Mouse (Mus musculus) spleen, embryonic (tissue): ENCODE measurements at regions not wholly inside any gene's neighbourhood (a gene's known extent, or its start where the extent isn't known, plus 50 kb on each side); places are given as distances from the start of the nearest gene placed in this dataset.

Experiments used
- CTCF ChIA-PET: fragments of 350-600 bp; sonication (Branson Sonifier 250); formaldehyde crosslinking; loops from one replicate; lab custom pipeline; 2022; lab: Charles Lee

DNA sequence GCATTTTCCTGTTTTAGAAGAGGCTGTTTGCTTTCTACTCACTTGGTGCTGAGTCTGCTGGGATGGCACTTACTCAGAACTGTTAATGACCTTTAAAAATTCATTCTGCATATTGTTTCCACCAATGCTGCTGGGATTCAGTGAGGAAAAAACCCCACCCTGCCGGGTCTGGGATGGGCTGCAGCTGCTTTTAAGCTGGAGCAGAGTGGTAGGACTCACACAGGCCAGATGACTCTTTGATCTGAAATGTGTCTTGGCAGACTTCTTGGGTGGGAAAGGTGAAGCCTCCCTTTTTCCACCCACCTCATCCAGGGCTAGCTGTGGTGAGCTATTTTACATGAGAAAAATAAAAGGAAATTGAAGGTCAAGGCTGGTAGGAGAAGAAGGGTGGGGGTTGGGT is 56.4 kb upstream of the Ddhd1 start:
- CTCF ChIA-PET = no interaction called here

DNA sequence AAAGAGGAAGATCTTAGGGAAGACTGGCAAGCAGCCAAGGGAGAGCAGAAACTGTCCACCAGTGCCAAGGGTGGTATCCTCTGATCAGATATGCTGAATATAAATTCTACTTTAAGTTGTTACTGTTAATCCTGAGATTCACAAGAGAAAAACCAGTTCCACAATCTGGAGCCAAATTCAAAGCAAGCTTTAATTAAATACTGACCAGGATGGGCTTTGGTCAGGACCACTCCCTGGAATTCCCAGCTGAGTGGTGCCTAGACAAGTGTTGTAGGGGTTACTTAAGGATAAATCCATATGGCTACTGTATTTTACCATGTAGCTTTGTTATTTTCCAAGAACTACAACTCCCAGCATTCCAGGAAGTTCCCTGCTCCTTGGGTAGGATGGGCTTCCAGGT is 56.8 kb upstream of the Ddhd1 start:
- CTCF ChIA-PET = no interaction called here

DNA sequence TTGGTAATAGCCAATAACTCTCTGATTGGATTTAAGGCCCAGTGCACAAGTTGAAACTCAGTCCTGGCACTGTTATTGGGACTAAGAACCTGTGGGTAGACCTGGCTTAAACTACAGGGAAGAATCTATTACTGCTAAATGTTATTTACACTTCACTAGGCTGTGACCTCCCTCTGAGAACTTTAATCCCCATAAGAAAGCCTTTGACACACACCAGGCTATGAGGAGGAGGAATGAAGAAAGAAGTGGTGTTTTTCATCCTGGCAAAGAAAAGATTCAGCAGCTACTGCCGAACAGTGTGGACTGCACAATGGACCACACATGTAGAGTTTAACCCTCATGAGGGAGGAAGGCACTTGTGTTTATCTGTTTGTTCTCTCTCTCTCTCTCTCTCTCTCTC is 58.2 kb upstream of the Ddhd1 start:
- CTCF ChIA-PET = interaction anchor here (0.9 kb wide), 1 partner anchor 22 kb away, joined by 3 read pairs; no protein-coding TSS in a partner anchor

DNA sequence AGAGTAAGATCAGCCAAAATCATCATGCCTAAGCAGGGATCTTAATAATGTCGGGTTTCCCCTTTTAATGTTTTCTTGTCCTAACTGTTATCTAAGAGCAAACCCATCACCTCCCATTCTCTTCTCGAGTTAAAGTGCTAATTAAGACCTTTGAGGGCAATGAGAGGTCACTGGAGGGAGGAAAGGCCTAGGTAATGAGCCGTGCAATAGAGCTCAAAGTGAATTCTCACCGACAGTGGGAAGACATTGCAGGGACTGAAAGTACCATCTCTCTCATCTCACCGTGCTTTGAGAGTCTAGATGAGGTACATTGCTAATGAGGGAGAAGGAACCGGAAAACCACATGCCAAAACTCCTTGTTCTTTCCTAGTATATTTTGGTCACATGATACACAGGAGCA is 64.9 kb upstream of the Ddhd1 start:
- CTCF ChIA-PET = no interaction called here

DNA sequence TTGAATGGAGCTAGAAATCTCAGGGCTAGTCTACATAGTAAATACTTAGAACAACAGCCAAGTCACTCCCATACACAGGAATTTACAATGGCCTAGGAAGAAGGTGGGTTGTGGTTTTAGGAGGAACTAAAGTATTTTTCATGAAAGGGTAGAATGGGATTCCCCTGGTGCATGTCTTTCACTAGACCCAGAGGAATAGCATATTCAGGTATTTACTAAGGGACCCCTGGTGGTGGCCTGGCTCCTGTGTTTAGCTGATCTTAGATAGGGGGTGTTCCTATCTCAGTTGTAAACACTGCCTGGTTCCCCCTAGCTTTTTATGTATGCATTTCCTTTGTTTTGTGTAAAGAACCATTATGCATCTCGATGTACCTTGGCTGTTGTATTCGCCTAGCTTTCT is 66.4 kb upstream of the Ddhd1 start:
- CTCF ChIA-PET = no interaction called here

DNA sequence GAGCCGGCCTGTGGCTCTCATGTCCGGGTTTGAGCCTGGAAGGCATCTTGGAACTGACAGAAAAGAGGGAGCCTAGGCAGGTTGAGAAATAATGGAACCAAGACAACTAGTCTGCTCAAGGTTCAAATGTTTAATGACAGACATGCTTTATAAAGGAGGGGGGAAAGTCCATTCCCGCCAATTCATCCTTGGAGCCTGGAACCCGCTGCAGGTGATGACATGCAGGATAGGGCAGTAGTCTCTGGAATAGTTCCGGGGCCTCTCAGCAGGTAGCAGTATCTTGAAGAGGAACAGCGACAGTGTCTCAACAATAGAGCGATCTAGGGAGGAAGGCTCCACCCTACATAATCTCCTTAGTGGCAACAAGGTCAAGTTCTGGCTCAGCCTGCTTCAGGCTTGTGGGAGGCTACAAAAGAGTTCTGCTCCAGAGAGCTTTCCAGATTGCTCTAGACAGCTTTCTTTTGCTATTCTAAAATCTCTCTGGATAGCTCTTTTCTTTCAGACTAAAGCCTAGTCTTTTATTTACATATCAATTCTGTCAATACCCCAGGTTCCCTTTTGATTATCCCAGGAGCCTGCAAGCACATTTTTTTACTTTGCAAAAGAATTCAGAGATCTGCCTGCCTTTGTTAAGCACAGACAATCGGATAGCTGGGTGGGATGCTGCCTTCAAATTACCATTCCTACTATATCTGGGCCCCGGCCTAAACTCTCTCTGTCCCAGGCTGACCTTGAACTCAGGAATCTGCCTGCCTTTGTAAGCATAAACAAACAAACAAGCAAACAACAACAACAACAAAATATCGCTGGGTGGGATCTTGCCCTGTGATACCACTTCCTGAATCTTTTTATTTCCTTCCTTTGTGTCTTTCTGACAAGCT is 76.8 kb upstream of the Ddhd1 start:
- CTCF ChIA-PET = no interaction called here

DNA sequence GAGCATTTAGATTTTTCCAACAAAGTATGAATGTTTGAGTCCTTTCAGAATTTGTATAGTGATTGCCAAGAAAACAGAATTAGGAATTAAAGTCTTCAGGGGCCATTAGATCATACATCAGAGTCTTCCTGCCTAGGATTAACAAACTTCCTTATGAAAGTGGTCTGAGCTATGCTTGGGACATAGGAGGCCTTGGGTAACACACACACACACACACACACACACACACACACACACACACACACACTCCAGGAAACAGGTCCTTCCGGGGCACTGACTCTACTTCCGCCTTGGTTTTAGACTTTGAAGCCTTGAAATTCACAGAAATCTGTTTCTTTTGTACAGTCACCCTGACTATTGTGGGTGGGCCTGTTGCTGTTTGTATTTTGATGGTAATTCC is 80.0 kb upstream of the Ddhd1 start:
- CTCF ChIA-PET = no interaction called here

DNA sequence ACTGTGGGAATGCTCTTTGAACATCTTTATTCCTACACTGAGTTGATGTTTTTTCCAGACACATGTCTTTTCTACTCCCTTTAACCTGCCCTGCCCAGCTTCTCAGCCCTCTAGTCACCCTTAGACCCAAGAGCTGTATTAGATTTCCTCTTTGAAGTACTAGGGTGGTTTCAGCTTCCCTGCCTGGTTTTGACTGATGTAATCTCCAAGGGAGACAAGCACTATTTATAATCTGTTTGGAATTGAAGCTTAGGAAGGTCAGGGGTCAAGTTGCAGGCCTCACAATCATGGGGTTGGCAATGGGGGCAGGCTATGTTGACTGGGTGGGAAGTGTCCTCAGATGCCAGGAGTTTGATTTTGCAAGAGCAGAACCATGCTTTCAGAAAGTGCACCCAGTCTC is 81.7 kb upstream of the Ddhd1 start:
- CTCF ChIA-PET = no interaction called here

DNA sequence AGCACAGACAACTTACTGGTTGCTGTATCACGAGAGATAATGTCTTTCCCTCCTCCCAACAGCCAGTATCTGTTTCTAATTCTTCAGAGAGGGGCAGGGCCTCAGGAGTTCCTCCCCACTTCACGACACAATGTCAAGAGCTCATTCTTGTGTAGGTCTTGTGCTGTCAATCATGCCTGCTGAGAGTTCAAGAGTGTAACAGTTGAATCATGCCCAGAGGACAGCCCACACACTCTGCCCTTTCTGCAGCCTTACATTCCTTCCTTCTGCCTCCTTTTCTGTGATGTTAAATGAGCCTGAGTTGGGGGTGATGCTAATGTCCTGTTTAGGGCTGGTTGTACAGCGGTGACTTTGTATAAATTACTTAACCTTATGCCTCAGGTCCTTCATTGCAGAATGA is 82.7 kb upstream of the Ddhd1 start:
- CTCF ChIA-PET = no interaction called here

DNA sequence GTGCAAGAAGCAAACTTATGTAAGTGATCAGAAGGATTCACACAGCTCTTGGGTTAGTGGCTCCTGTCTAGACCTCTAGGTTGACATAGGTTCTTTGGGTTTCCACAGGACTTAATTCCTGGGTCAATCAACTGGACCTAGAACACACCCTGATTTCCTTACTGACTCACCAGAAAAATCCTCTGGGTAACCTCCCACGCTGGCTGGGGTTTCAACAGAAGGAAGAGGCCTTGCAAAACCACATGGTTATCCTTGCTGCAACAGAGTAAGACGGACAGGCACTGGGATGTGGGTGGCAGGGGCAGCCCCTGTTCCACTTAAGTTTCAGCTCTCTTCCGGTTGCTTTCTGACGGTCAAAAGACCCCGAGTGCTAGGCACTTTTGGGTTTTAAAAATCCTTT is 88.2 kb upstream of the Ddhd1 start:
- CTCF ChIA-PET = no interaction called here

DNA sequence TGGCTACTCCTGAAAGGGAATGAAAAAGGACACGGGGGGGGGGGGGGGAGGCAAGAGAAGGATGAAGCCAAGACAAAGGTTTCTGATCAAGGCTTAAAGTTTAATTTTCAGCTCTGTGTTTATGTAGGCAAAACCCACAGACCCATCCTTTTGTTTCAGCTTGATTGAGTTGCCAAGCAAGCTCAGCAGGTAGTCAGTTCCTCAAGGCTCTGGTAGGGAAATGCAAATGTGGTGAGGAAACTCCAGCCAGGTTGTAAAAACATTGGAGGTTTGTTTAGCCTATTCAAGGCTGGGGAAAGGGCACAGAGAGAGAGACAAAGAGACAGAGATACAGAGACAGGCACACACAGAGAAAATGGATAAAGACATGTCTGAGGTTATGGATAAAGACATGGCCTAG is 99.4 kb upstream of the Ddhd1 start:
- CTCF ChIA-PET = no interaction called here

DNA sequence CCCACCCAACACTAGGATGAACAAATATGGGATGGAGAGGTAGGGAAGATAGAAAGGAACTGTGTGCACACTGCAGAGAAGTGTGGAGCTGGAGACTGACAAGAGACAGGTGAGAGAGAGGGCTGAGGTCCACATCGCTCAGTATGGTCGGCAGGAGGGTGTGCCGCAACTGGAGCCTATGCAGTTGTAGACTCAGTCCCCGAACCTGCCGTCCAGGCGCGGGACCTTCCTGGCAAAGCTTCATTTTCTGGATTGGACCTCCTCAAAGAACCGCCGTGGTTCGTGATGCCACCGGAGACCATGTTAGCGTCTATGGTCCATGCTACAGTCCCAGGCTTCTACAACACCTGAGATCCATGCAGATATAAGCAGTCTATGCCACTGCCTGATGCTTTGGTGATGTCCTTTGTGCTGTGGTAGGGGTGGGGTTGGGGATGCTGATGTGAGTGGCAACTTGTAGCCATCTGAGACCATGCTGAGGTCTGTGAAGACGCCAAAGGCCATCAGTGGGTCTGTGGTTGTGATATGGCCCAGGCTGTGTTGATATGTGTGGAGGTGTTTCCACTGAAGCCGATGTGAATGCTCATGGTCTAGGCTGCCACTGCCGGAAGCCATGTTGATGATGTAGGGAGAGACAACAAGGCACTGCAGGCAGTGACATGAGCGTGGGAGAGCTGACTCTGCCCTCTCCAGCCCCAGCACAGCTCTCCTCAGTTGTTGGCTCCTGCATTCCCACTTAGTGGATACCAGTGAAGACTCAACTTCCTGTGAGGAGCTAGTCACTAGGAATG is 103.1 kb upstream of the Ddhd1 start:
- CTCF ChIA-PET = no interaction called here

DNA sequence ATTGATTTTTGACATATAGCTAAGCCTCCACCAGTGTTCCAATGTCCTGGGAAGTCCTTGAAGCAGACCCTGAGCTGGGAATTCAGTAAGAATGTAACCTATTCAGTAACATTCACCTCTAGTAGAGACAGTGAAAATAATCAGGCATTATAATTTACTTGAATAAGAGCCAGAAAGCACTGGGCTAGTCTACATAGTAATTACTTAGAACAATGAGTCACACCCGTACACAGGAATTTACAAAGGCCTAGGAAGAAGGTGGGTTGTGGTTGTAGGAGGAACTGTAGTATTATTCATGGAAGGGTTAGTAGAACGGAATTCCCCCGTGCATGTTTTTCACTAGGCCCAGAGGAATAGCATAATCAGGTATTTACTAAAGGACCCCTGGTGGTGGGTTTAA is 106.3 kb upstream of the Ddhd1 start:
- CTCF ChIA-PET = no interaction called here

DNA sequence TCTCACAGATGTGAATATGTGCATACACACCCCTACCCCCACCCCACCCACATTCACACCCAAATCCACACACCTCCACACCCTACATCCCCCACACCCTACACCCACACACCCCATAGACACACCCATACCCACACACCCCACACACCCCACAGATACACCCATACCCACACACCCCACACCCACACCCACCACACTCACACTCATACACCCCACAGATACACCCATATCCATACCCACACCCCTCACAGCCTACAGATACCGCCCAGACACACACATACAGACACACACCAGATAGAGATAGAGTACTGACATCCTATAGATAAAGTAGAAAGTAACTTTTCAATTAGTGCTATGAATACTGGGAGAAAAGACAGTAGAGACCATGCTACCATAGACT is 108.6 kb upstream of the Ddhd1 start:
- CTCF ChIA-PET = no interaction called here

DNA sequence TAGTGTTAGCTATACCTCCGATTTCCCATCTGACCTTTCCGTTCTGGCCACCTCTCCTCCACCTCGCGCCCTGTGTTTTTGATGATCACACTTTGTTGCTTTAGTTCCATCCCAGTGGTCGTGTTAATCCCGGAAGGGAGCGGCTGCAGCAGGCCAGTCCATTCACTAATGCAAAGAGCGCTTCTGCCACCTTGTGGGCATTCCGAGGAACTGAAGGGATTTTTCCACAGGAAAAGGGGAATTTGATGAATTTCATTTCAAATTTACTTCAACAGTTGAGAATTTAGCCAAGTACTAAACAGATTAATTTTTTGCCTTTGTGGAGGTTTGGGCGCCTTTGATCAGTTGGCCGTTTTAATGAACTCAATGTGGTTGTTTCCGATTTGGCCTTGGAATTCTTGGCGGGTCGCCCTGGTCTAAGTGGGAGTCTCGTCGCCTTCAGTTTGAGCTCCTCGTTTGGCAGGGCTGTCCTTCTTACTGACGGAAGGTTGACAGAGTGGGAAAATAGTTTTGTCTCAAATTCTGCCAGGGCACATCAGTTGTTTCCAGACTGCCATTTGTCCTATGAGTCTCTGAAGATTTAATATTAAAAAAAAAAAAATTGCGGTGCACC is 114.8 kb upstream of the Ddhd1 start:
- CTCF ChIA-PET = no interaction called here

DNA sequence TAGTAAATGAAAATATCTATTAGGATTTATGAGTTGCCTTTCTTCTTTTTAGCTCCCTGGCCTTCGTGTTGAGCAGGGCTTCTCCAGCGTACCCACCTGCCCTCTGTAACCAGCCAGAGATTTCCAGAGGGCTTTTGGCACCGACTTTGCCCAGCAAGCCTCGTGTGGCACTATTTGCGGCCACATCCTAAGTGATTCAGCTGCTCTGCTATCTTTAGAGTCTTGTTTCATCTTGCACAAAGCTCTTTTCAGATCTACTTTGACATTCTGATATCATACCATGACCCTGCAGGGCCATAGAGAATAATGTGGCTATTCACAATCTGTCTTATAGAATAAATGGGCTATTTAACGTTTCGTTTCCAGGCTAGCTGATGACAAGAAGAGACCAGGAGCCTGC is 115.4 kb upstream of the Ddhd1 start:
- CTCF ChIA-PET = no interaction called here

DNA sequence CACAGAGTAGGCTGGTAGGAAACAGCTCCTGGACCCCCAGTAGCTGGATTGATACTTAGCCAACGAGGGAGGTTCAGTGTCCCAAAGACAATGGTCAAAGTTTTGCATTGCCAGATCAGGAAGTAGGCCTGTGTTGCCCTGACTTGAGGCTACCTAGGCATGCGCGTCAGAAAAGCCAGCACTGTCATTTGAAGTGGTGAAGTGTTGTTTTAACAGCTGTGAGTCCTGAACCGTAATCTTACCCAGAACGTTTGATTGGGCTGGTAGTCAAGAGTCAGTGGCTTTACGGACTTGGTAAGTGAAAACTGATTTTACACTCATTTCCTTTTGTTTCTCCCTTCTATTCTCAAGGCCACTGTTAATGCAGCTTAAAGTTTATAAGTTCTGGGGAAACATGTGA is 123.9 kb upstream of the Ddhd1 start:
- CTCF ChIA-PET = no interaction called here

DNA sequence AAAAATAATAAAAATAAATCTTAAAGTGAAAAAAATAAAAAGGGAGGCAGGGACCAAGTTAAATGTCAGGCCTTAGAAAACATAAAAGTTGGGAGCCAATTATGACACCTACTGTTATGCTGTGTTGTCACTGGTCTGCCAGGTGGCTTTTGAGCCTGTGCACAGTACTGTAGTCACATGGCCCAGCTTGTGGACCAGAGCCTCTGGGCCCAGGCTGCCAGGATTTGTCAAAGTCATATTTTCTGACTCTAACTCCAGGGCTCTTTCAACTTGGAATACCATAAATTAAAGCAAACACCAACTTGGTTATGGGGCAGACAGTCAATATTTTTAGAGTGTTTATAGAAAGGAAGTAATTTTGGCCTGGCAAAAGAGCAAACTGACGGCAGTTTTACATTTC is 137.0 kb upstream of the Ddhd1 start:
- CTCF ChIA-PET = no interaction called here

DNA sequence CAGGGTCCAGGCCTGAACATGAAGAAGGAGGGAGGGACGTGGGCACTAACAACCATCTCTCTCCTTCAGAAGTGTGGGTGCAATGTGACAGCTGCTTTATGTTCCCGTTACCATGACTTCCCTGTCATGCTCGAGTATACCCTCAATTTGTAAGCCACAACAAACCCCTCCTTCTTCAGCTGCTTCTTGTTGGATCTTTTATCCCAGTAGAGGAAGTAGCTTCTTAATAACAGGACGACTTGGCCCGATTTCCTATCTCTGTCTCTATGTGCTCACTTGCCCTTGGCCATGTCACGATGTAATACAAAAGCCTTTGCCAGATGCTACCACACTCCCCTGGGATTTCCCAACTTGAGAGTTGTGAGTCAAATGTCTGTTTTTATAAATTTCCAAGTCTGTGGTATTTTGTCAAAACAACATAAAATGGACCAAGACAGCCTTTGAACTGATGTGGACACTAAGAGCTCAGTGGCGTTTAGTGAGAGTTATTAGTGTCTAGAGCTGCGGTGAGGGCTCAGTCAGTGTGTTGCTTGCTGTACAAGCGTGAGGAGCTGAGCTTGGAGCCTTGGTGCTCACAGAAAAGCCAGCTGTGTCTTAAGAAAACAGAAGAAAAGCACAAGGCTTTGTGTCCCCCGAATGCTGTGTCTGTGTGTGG is 138.8 kb upstream of the Ddhd1 start:
- CTCF ChIA-PET = no interaction called here

DNA sequence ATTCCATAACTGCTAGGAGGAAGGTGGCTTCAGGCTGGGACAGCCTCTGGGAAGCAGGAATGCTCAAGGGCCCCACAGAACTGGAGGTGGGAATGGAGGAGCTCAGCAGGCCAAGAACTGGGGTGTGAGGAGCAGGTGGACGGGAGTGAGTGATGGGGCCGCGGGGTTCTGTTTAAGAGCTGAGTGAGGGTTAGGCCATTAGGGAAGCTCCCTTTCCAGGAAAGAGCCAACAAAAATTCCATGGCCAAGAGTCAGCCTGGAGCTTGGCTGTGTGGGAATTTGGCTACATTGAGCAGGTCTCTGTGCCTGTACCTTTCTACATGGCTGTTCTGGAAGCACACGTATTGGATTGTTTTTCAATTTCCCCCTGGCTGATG is 139.4 kb upstream of the Ddhd1 start:
- CTCF ChIA-PET = no interaction called here

DNA sequence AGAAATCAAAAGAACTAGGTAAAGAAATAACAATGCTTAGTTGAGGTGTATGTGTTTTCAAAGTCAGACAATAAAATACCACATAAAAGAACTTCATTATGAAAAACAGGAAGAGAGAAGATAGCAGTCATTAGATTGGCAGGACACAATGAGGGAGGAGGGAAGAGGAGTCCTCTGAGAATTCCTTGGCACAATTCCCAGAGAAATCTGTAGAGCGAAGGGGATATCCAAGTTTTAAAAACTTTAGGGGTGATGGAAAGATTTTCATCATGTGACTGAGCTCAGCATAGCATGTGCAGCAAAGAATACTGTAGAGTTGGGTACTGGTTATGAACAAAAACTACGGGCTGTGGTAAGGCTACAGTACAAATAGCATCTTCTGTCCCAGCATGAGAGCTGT is 141.3 kb upstream of the Ddhd1 start:
- CTCF ChIA-PET = no interaction called here

DNA sequence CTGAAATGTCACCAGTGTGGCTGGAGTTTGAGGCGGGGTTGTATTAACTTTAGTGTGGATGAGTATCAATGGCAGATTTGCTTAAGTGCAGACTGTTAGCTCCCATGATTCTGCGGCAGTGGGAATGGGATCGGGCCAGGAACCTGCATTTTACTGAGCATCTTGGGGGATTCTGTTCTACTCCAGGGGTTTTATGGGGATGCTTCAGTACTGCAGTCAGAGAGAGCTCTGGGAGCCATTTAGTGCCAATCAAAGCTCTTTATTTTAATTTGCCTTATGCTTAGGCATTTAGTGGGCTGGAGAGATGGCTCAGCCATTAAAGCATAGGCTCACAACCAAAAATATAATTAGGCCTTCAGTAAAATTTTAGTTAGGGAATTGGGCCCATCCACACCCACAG is 148.0 kb upstream of the Ddhd1 start:
- CTCF ChIA-PET = no interaction called here
